Mouse (Mus musculus) heart, postnatal 0 days (tissue): ENCODE data around the gene Dera. TPM values are rescaled to one million over a fixed set of nuclear protein-coding genes. Genes with fewer than 3 reads are reported as not detected.

Source experiments
- ATAC-seq: fragments of 200-750 bp; cut with Nextera tagmentation; 2 replicates; pipeline ENCODE4 v1.8.0; 2017; ENCODE audit warnings: low read depth, moderate number of reproducible peaks, moderate library complexity; ENCODE audit not compliant: insufficient read depth
- DNase-seq: peaks from one replicate; pipeline ENCODE4 v3.0.0-alpha.2; 2016; ENCODE audit warnings: low spot score
- H3K27ac ChIP-seq: fragments of 300-500 bp; sonication (generic); 2 replicates; pipeline ENCODE4 v1.5.1; 2014; ENCODE audit warnings: low read depth, mild to moderate bottlenecking
- H3K27me3 ChIP-seq: fragments of 300-500 bp; sonication (generic); 2 replicates; pipeline ENCODE4 v1.6.1; 2014; ENCODE audit warnings: low read length, mixed read lengths; ENCODE audit not compliant: control insufficient read depth, insufficient read depth
- H3K36me3 ChIP-seq: fragments of 300-500 bp; sonication (generic); replicated peaks from 2 replicates; pipeline ENCODE4 v1.6.1; 2014; ENCODE audit warnings: low read length, mixed read lengths; ENCODE audit not compliant: control insufficient read depth, insufficient read depth
- H3K4me1 ChIP-seq: fragments of 300-500 bp; sonication (generic); 2 replicates; pipeline ENCODE4 v1.6.1; 2014; ENCODE audit warnings: antibody characterized with exemption; ENCODE audit not compliant: control insufficient read depth, insufficient read depth
- H3K4me2 ChIP-seq: fragments of 300-500 bp; sonication (generic); 2 replicates; pipeline ENCODE4 v1.6.1; 2014; ENCODE audit warnings: low read depth, mild to moderate bottlenecking, low read length, moderate library complexity
- H3K4me3 ChIP-seq: fragments of 300-500 bp; sonication (generic); 2 replicates; pipeline ENCODE4 v1.5.1; 2014; ENCODE audit warnings: low read depth, low read length
- H3K9ac ChIP-seq: fragments of 300-500 bp; sonication (generic); replicated peaks from 2 replicates; pipeline ENCODE4 v1.6.1; 2014; ENCODE audit warnings: low read depth, low read length, mixed read lengths
- H3K9me3 ChIP-seq: fragments of 300-500 bp; sonication (generic); replicated peaks from 2 replicates; pipeline ENCODE4 v1.6.1; 2016; ENCODE audit warnings: low read length; ENCODE audit not compliant: control insufficient read depth
- CTCF ChIP-seq: IDR thresholded peaks from 2 replicates; pipeline ENCODE4 v1.5.1; 2016; ENCODE audit warnings: antibody characterized with exemption, control low read depth, low read depth
- EP300 ChIP-seq: IDR thresholded peaks from 2 replicates; pipeline ENCODE4 v1.6.1; 2016; ENCODE audit warnings: antibody characterized with exemption, low read depth
- WGBS: fragments of 180-500 bp; shearing (Covaris S2); extraction: QIAGEN DNeasy Blood & Tissue Kit; methylation state at CpG from one replicate; pipeline ENCODE4 v1.1.7; 2014; 5-methylcytosine and 5-hydroxymethylcytosine counted together
- polyA plus RNA-seq: library from polyadenylated mRNA; unstranded; fragments of >200 nt; fragmentation: Nextera tagmentation; extraction: Ambion mirVana; gene quantifications from 2 replicates; pipeline ENCODE4 v1.2.1, GENCODE M21; 2015
- total RNA-seq: library from RNA; depleted of rRNA; stranded (reverse); fragments of >200 nt; gene quantifications from 2 replicates; pipeline ENCODE4 v1.2.3, GENCODE M21; 2014; ENCODE audit warnings: low replicate concordance

The Dera gene
- total and polyA plus RNA-seq, 2 experiments from 2014 or later, result 18.2 to 25.2 TPM

- TF ChIP-seq CTCF (no peak), EP300 (no peak)
- H3K27me3 ChIP-seq, result no peaks in the 10 kb centered on the region
- H3K4me1 ChIP-seq, result no peaks in the 10 kb centered on the region
- no peak overlapping the region for H3K4me2 ChIP-seq
- ATAC-seq (no peak), DNase-seq (no peak)
- H3K9me3 ChIP-seq, result no peaks in the 10 kb centered on the region
- H3K27ac ChIP-seq, result no peak overlapping the region
- H3K9ac ChIP-seq, result no peak overlapping the region
- H3K36me3 ChIP-seq, result no peaks in the 10 kb centered on the region
- H3K4me3 ChIP-seq, result no peak overlapping the region
- 87% methylated on average over 6 of the region's 6 CpGs for WGBS
Measured at GRCm38 (mm10) chr6:137808706-137809105, 54.4 kb downstream of the Dera start.

GRCm38 (mm10) chr6:137810136-137810535 lies 55.8 kb downstream of the Dera start:
- Histone ChIP-seq H3K4me3 (no peak overlapping the region), H3K9ac (no peak overlapping the region), H3K4me2 (no peak overlapping the region), H3K4me1 (no peaks in the 10 kb centered on the region), H3K27ac (no peak overlapping the region), H3K27me3 (no peaks in the 10 kb centered on the region), H3K9me3 (no peaks in the 10 kb centered on the region), H3K36me3 (no peaks in the 10 kb centered on the region)
- TF ChIP-seq CTCF (no peak), EP300 (no peak)
- 69% methylated on average over 5 of the region's 5 CpGs for WGBS
- ATAC-seq (no peak), DNase-seq (no peak)

- no peaks in the 10 kb centered on the region for H3K9me3 ChIP-seq
- ATAC-seq, result no peak
- DNase-seq, result no peak
- no peaks in the 10 kb centered on the region for H3K4me1 ChIP-seq
- WGBS, result 80% methylated on average over 1 of the region's 1 CpGs
- TF ChIP-seq EP300 (no peak), CTCF (no peak)
- H3K27ac ChIP-seq, result no peak overlapping the region
- H3K36me3 ChIP-seq, result no peaks in the 10 kb centered on the region
- no peak overlapping the region for H3K9ac ChIP-seq
- H3K4me3 ChIP-seq, result no peak overlapping the region
- no peaks in the 10 kb centered on the region for H3K27me3 ChIP-seq
- no peak overlapping the region for H3K4me2 ChIP-seq
Measured at GRCm38 (mm10) chr6:137814006-137814405, 59.7 kb downstream of the Dera start.

- DNase-seq (no peak), ATAC-seq (no peak)
- Histone ChIP-seq H3K9ac (no peak overlapping the region), H3K27ac (no peak overlapping the region), H3K36me3 (no peaks in the 10 kb centered on the region), H3K4me2 (no peak overlapping the region), H3K9me3 (no peaks in the 10 kb centered on the region), H3K4me1 (no peaks in the 10 kb centered on the region), H3K4me3 (no peak overlapping the region), H3K27me3 (no peaks in the 10 kb centered on the region)
- TF ChIP-seq EP300 (no peak), CTCF (no peak)
- WGBS, result 57% methylated on average over 9 of the region's 9 CpGs
Measured at GRCm38 (mm10) chr6:137816508-137816907, 62.2 kb downstream of the Dera start.

GRCm38 (mm10) chr6:137822550-137822949 lies 68.2 kb downstream of the Dera start:
- DNase-seq (no peak), ATAC-seq (no peak)
- H3K27ac ChIP-seq, result no peak overlapping the region
- no peak overlapping the region for H3K4me2 ChIP-seq
- H3K27me3 ChIP-seq, result no peaks in the 10 kb centered on the region
- 73% methylated on average over 5 of the region's 5 CpGs for WGBS
- H3K9me3 ChIP-seq, result no peaks in the 10 kb centered on the region
- no peak overlapping the region for H3K4me3 ChIP-seq
- no peak overlapping the region for H3K9ac ChIP-seq
- H3K36me3 ChIP-seq, result no peaks in the 10 kb centered on the region
- no peak for TF ChIP-seq EP300
- no peak for TF ChIP-seq CTCF
- H3K4me1 ChIP-seq, result no peaks in the 10 kb centered on the region

- Histone ChIP-seq H3K9me3 (no peaks in the 10 kb centered on the region), H3K27me3 (no peaks in the 10 kb centered on the region), H3K4me3 (no peak overlapping the region), H3K36me3 (no peaks in the 10 kb centered on the region), H3K27ac (no peak overlapping the region), H3K9ac (no peak overlapping the region), H3K4me2 (no peak overlapping the region), H3K4me1 (no peaks in the 10 kb centered on the region)
- TF ChIP-seq EP300, result no peak
- TF ChIP-seq CTCF, result no peak
- ATAC-seq (no peak), DNase-seq (no peak)
- 89% methylated on average over 7 of the region's 7 CpGs for WGBS
Measured at GRCm38 (mm10) chr6:137824046-137825021, 70.0 kb downstream of the Dera start.
